Mouse (Mus musculus): ENCODE measurements around the gene Top2a. TPM values are rescaled to one million over a fixed set of nuclear protein-coding genes. Genes with fewer than 3 reads are reported as not detected.

Gene Top2a
- polyA plus RNA-seq, 1 experiment from 2014 or later = 18.3 TPM

GRCm38 (mm10) chr11:98959437-98960312, 64.3 kb downstream of the Top2a start:
- peaks cover 48% of the 10 kb centered on the region for H3K4me1 ChIP-seq (ENCODE audit: control insufficient read depth, insufficient read depth, low read length)
- H3K9ac ChIP-seq (replicated peaks; ENCODE audit: low read depth, low read length) = peak overlapping the region; percentile 71
- H3K27ac ChIP-seq (ENCODE audit: low read depth, low read length) = peak overlapping the region; percentile 84
- no peaks in the 10 kb centered on the region for H3K9me3 ChIP-seq (ENCODE audit: control insufficient read depth, low read length)
- H3K36me3 ChIP-seq (ENCODE audit: control insufficient read depth, insufficient read depth, low read length) = no peaks in the 10 kb centered on the region
- peak overlapping the region; percentile 99 for H3K4me2 ChIP-seq (ENCODE audit: low read depth, low read length)
- 0% methylated on average over 38 of the region's 43 CpGs for WGBS
- ATAC-seq (ENCODE audit: low read depth) = peak; percentile 28; the same call in 1 of the 2 replicates
- H3K27me3 ChIP-seq (ENCODE audit: control insufficient read depth, insufficient read depth, low read length) = no peaks in the 10 kb centered on the region
- H3K4me3 ChIP-seq (ENCODE audit: low read depth, low read length) = peak overlapping the region; percentile 72

GRCm38 (mm10) chr11:98956340-98956739, 67.6 kb downstream of the Top2a start:
- WGBS = 75% methylated on average over 9 of the region's 10 CpGs
- Histone ChIP-seq H3K27ac (ENCODE audit: low read depth, low read length) (no peak overlapping the region), H3K4me1 (ENCODE audit: control insufficient read depth, insufficient read depth, low read length) (peaks cover 36% of the 10 kb centered on the region)

GRCm38 (mm10) chr11:98955707-98956235, 68.2 kb downstream of the Top2a start:
- no peaks in the 10 kb centered on the region for H3K36me3 ChIP-seq (ENCODE audit: control insufficient read depth, insufficient read depth, low read length)
- H3K27me3 ChIP-seq (ENCODE audit: control insufficient read depth, insufficient read depth, low read length) = no peaks in the 10 kb centered on the region
- no peak overlapping the region; the same call in 1 of the 2 replicates for H3K4me2 ChIP-seq (ENCODE audit: low read depth, low read length)
- no peaks in the 10 kb centered on the region for H3K9me3 ChIP-seq (ENCODE audit: control insufficient read depth, low read length)
- peaks cover 40% of the 10 kb centered on the region for H3K4me1 ChIP-seq (ENCODE audit: control insufficient read depth, insufficient read depth, low read length)
- no peak overlapping the region for H3K9ac ChIP-seq (replicated peaks; ENCODE audit: low read depth, low read length)
- no peak for ATAC-seq (ENCODE audit: low read depth)
- H3K27ac ChIP-seq (ENCODE audit: low read depth, low read length) = peak overlapping the region; percentile 58
- WGBS = 22% methylated on average over 6 of the region's 7 CpGs
- H3K4me3 ChIP-seq (ENCODE audit: low read depth, low read length) = no peak overlapping the region

More at GRCm38 (mm10) chr11:98956340-98956739, 67.6 kb downstream of the Top2a start:
- Histone ChIP-seq H3K36me3 (ENCODE audit: control insufficient read depth, insufficient read depth, low read length) (no peaks in the 10 kb centered on the region), H3K9ac (replicated peaks; ENCODE audit: low read depth, low read length) (no peak overlapping the region), H3K27me3 (ENCODE audit: control insufficient read depth, insufficient read depth, low read length) (no peaks in the 10 kb centered on the region), H3K4me3 (ENCODE audit: low read depth, low read length) (no peak overlapping the region), H3K4me2 (ENCODE audit: low read depth, low read length) (no peak overlapping the region), H3K9me3 (ENCODE audit: control insufficient read depth, low read length) (no peaks in the 10 kb centered on the region)
- ATAC-seq (ENCODE audit: low read depth) = no peak

- peak overlapping the region; percentile 58 for H3K27ac ChIP-seq (ENCODE audit: low read depth, low read length)
- peaks cover 39% of the 10 kb centered on the region for H3K4me1 ChIP-seq (ENCODE audit: control insufficient read depth, insufficient read depth, low read length)
- H3K27me3 ChIP-seq (ENCODE audit: control insufficient read depth, insufficient read depth, low read length) = no peaks in the 10 kb centered on the region
- no peaks in the 10 kb centered on the region for H3K36me3 ChIP-seq (ENCODE audit: control insufficient read depth, insufficient read depth, low read length)
- no peak overlapping the region for H3K9ac ChIP-seq (replicated peaks; ENCODE audit: low read depth, low read length)
- H3K4me2 ChIP-seq (ENCODE audit: low read depth, low read length) = peak overlapping the region; percentile 24; the same call in 1 of the 2 replicates
- no peak overlapping the region for H3K4me3 ChIP-seq (ENCODE audit: low read depth, low read length)
- no peaks in the 10 kb centered on the region for H3K9me3 ChIP-seq (ENCODE audit: control insufficient read depth, low read length)
- WGBS = 8% methylated on average over 16 of the region's 17 CpGs
- peak; percentile 29; the same call in 1 of the 2 replicates for ATAC-seq (ENCODE audit: low read depth)
Measured at GRCm38 (mm10) chr11:98954801-98955706, 68.9 kb downstream of the Top2a start.

GRCm38 (mm10) chr11:98954373-98954772, 69.6 kb downstream of the Top2a start:
- H3K4me3 ChIP-seq (ENCODE audit: low read depth, low read length) = no peak overlapping the region
- WGBS = 7% methylated on average over 10 of the region's 10 CpGs
- no peaks in the 10 kb centered on the region for H3K27me3 ChIP-seq (ENCODE audit: control insufficient read depth, insufficient read depth, low read length)
- no peak overlapping the region for H3K9ac ChIP-seq (replicated peaks; ENCODE audit: low read depth, low read length)
- H3K9me3 ChIP-seq (ENCODE audit: control insufficient read depth, low read length) = no peaks in the 10 kb centered on the region
- peaks cover 34% of the 10 kb centered on the region for H3K4me1 ChIP-seq (ENCODE audit: control insufficient read depth, insufficient read depth, low read length)
- H3K27ac ChIP-seq (ENCODE audit: low read depth, low read length) = peak overlapping the region; percentile 58
- H3K4me2 ChIP-seq (ENCODE audit: low read depth, low read length) = peak overlapping the region; percentile 24
- ATAC-seq (ENCODE audit: low read depth) = peak; percentile 42; the same call in 1 of the 2 replicates
- H3K36me3 ChIP-seq (ENCODE audit: control insufficient read depth, insufficient read depth, low read length) = no peaks in the 10 kb centered on the region

GRCm38 (mm10) chr11:98953835-98954320, 70.1 kb downstream of the Top2a start:
- peak overlapping the region; percentile 58 for H3K27ac ChIP-seq (ENCODE audit: low read depth, low read length)
- H3K9ac ChIP-seq (replicated peaks; ENCODE audit: low read depth, low read length) = no peak overlapping the region
- H3K36me3 ChIP-seq (ENCODE audit: control insufficient read depth, insufficient read depth, low read length) = no peaks in the 10 kb centered on the region
- 30% methylated on average over 13 of the region's 13 CpGs for WGBS
- ATAC-seq (ENCODE audit: low read depth) = no peak
- no peaks in the 10 kb centered on the region for H3K9me3 ChIP-seq (ENCODE audit: control insufficient read depth, low read length)
- no peak overlapping the region for H3K4me3 ChIP-seq (ENCODE audit: low read depth, low read length)
- peak overlapping the region; percentile 24; the same call in 1 of the 2 replicates for H3K4me2 ChIP-seq (ENCODE audit: low read depth, low read length)
- peaks cover 34% of the 10 kb centered on the region for H3K4me1 ChIP-seq (ENCODE audit: control insufficient read depth, insufficient read depth, low read length)
- no peaks in the 10 kb centered on the region for H3K27me3 ChIP-seq (ENCODE audit: control insufficient read depth, insufficient read depth, low read length)

GRCm38 (mm10) chr11:98953361-98953760, 70.6 kb downstream of the Top2a start:
- no peak overlapping the region for H3K9ac ChIP-seq (replicated peaks; ENCODE audit: low read depth, low read length)
- H3K4me1 ChIP-seq (ENCODE audit: control insufficient read depth, insufficient read depth, low read length) = peaks cover 34% of the 10 kb centered on the region
- H3K9me3 ChIP-seq (ENCODE audit: control insufficient read depth, low read length) = no peaks in the 10 kb centered on the region
- H3K27ac ChIP-seq (ENCODE audit: low read depth, low read length) = no peak overlapping the region
- no peak overlapping the region for H3K4me2 ChIP-seq (ENCODE audit: low read depth, low read length)
- ATAC-seq (ENCODE audit: low read depth) = no peak
- WGBS = 8% methylated on average over 2 of the region's 2 CpGs
- no peak overlapping the region for H3K4me3 ChIP-seq (ENCODE audit: low read depth, low read length)
- H3K27me3 ChIP-seq (ENCODE audit: control insufficient read depth, insufficient read depth, low read length) = no peaks in the 10 kb centered on the region
- H3K36me3 ChIP-seq (ENCODE audit: control insufficient read depth, insufficient read depth, low read length) = no peaks in the 10 kb centered on the region

GRCm38 (mm10) chr11:98952736-98953135, 71.3 kb downstream of the Top2a start:
- ATAC-seq (ENCODE audit: low read depth) = no peak
- Histone ChIP-seq H3K27me3 (ENCODE audit: control insufficient read depth, insufficient read depth, low read length) (no peaks in the 10 kb centered on the region), H3K9me3 (ENCODE audit: control insufficient read depth, low read length) (no peaks in the 10 kb centered on the region), H3K4me2 (ENCODE audit: low read depth, low read length) (no peak overlapping the region), H3K36me3 (ENCODE audit: control insufficient read depth, insufficient read depth, low read length) (no peaks in the 10 kb centered on the region), H3K4me1 (ENCODE audit: control insufficient read depth, insufficient read depth, low read length) (peaks cover 34% of the 10 kb centered on the region), H3K4me3 (ENCODE audit: low read depth, low read length) (no peak overlapping the region), H3K9ac (replicated peaks; ENCODE audit: low read depth, low read length) (no peak overlapping the region), H3K27ac (ENCODE audit: low read depth, low read length) (no peak overlapping the region)
- 76% methylated on average over 2 of the region's 2 CpGs for WGBS
